Mouse (Mus musculus) cortical plate, adult 2 months (tissue): Measurements from ENCODE around the gene Ly6g6e. TPM values are rescaled to one million over a fixed set of nuclear protein-coding genes. Genes with fewer than 3 reads are reported as not detected.

ENCODE experiments used
- H3K27ac ChIP-seq: fragments of 200-500 bp; 2 replicates; pipeline ENCODE4 v1.5.1; 2012; ENCODE audit warnings: low read length, control low read depth, inconsistent platforms; ENCODE audit not compliant: insufficient read depth
- H3K4me1 ChIP-seq: fragments of 200-500 bp; 2 replicates; pipeline ENCODE4 v1.6.1; 2011; ENCODE audit warnings: low read length; ENCODE audit not compliant: control insufficient read depth, insufficient read depth
- H3K4me3 ChIP-seq: fragments of 200-500 bp; 2 replicates; pipeline ENCODE4 v1.5.1; 2011; ENCODE audit warnings: mild to moderate bottlenecking, low read length, control low read depth; ENCODE audit not compliant: insufficient read depth
- CTCF ChIP-seq: fragments of 200-500 bp; IDR thresholded peaks from 2 replicates; pipeline ENCODE4 v1.5.1; 2011; ENCODE audit warnings: mild to moderate bottlenecking, control low read depth, low read length; ENCODE audit not compliant: insufficient read depth; ENCODE audit errors: extremely low read depth
- POLR2A ChIP-seq: fragments of 200-500 bp; IDR thresholded peaks from 2 replicates; pipeline ENCODE4 v1.6.1; 2011; ENCODE audit warnings: mild to moderate bottlenecking, low read length, control low read depth; ENCODE audit not compliant: insufficient read depth; ENCODE audit errors: extremely low read depth
- polyA plus RNA-seq: library from polyadenylated mRNA; depleted of rRNA; stranded (reverse); fragments of >200 nt; gene quantifications from 2 replicates; pipeline ENCODE4 v1.2.3, GENCODE M21; 2012

Gene Ly6g6e
- polyA plus RNA-seq, 1 experiment: 5.5 TPM

- TF ChIP-seq CTCF: no peak
- no peak for TF ChIP-seq POLR2A
These were observed 27.1 kb upstream of the Ly6g6e start, which contains the start of gene Clic1 for GRCm38 (mm10) chr17:35049561-35050016. Clic1 (plus strand) TSS chr17:35049966.

GRCm38 (mm10) chr17:35050126-35050750 lies 26.5 kb upstream of the Ly6g6e start:
- TF ChIP-seq CTCF (no peak), POLR2A (0 out of 2 replicates have a peak, but pooled peaks have one; percentile 7)
- Histone ChIP-seq H3K4me3 (peak overlapping the region; percentile 27), H3K4me1 (no peaks in the 10 kb centered on the region), H3K27ac (peak overlapping the region; percentile 33)

More at GRCm38 (mm10) chr17:35049561-35050016, 27.1 kb upstream of the Ly6g6e start, which contains the start of gene Clic1:
- peak within 1 kb of the TSS; percentile 27 for H3K4me3 ChIP-seq
- no peaks in the 10 kb centered on the region for H3K4me1 ChIP-seq
- peak within 1 kb of the TSS; percentile 33 for H3K27ac ChIP-seq

- TF ChIP-seq POLR2A (peak; percentile 43; the same call in 1 of the 2 replicates), CTCF (no peak)
- Histone ChIP-seq H3K27ac (peak overlapping the region; percentile 60), H3K4me3 (peak overlapping the region; percentile 27), H3K4me1 (no peaks in the 10 kb centered on the region)
These were observed 25.3 kb upstream of the Ly6g6e start for GRCm38 (mm10) chr17:35051156-35052086.

GRCm38 (mm10) chr17:35052271-35052798 lies 24.4 kb upstream of the Ly6g6e start:
- H3K4me1 ChIP-seq: no peaks in the 10 kb centered on the region
- no peak overlapping the region for H3K27ac ChIP-seq
- H3K4me3 ChIP-seq: no peak overlapping the region
- no peak for TF ChIP-seq POLR2A
- TF ChIP-seq CTCF: no peak

- Histone ChIP-seq H3K4me3 (no peak overlapping the region), H3K4me1 (no peaks in the 10 kb centered on the region), H3K27ac (no peak overlapping the region)
- TF ChIP-seq CTCF (no peak), POLR2A (no peak)
These were observed 20.8 kb upstream of the Ly6g6e start for GRCm38 (mm10) chr17:35055691-35056495.

GRCm38 (mm10) chr17:35057090-35057489 lies 19.6 kb upstream of the Ly6g6e start:
- H3K27ac ChIP-seq: no peak overlapping the region
- no peak overlapping the region for H3K4me3 ChIP-seq
- no peaks in the 10 kb centered on the region for H3K4me1 ChIP-seq
- TF ChIP-seq CTCF (no peak), POLR2A (no peak)

GRCm38 (mm10) chr17:35058316-35058715 lies 18.4 kb upstream of the Ly6g6e start:
- TF ChIP-seq CTCF: no peak
- TF ChIP-seq POLR2A: no peak
- H3K4me1 ChIP-seq: no peaks in the 10 kb centered on the region
- no peak overlapping the region for H3K27ac ChIP-seq
- H3K4me3 ChIP-seq: peak overlapping the region; percentile 86; the same call in 1 of the 2 replicates

- Histone ChIP-seq H3K27ac (no peak within 1 kb of the TSS), H3K4me3 (peak within 1 kb of the TSS; percentile 86), H3K4me1 (no peaks in the 10 kb centered on the region)
- TF ChIP-seq CTCF: 0 out of 2 replicates have a peak, but pooled peaks have one; percentile 16
- TF ChIP-seq POLR2A: no peak
These were observed 17.5 kb upstream of the Ly6g6e start, which contains the start of gene Ddah2 for GRCm38 (mm10) chr17:35058911-35059892. Ddah2 (plus strand) TSS chr17:35059035.
